In the genomic region with DNA sequence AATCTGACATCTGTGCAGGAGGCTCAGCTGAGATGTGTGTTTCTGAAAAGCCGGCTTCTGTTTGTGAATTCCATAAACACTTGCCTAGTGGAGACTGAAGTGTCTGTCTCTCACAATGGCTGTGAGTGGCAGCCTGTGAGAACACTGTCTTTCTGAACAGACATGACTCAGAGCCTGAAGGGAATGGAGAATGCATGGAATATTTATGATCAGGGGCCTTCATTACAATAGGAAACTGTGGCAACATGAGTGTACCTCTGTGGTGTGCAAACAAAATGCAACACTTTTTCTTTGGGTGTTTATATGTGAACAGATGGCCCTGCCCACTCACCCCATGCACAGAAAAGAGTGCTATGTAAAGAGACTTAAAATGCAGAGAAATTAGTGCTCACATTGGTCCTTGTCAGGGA, we compare ENCODE assay signal across 15 mouse cellular contexts.
DNase-seq lines count a peak whose midpoint lies in the region; ATAC-seq and TF ChIP-seq lines count a peak whose summit lies in the region.
"Had no signal": no experiment of that assay in that cellular context is flagged by ENCODE, and none has a peak within 500 bp of the region (broad histone marks: within the 10 kb centered on the region; RNA-seq: fewer than 3 reads in every experiment).

No protein-coding gene starts in this region.

- H3K36me3 ChIP-seq in forebrain, embryonic 12.5 days (replicated peaks): no peaks in the 10 kb centered on the region
- no peaks in the 10 kb centered on the region for H3K36me3 ChIP-seq in forebrain, embryonic 10.5 days (replicated peaks)
- H3K36me3 ChIP-seq: heart, embryonic 15.5 days; intestine, embryonic 15.5 days had no signal

- 0 out of 2 replicates have a peak, but pooled peaks cover 5% of the 10 kb centered on the region for H3K4me1 ChIP-seq in forebrain, embryonic 12.5 days
- H3K4me1 ChIP-seq in forebrain, embryonic 10.5 days: no peaks in the 10 kb centered on the region
- H3K4me1 ChIP-seq in cortical plate, adult 2 months (ENCODE audit: control insufficient read depth, insufficient read depth, low read length): peaks cover 8% of the 10 kb centered on the region
- H3K4me1 ChIP-seq: intestine, embryonic 15.5 days had no signal

- H3K27me3 ChIP-seq in forebrain, embryonic 12.5 days: no peaks in the 10 kb centered on the region
- H3K27me3 ChIP-seq in forebrain, embryonic 10.5 days (ENCODE audit: poor library complexity, severe bottlenecking): no peaks in the 10 kb centered on the region
- H3K27me3 ChIP-seq: heart, embryonic 15.5 days; intestine, embryonic 15.5 days had no signal

- H3K9me3 ChIP-seq in forebrain, embryonic 12.5 days: no peaks in the 10 kb centered on the region
- H3K9me3 ChIP-seq in forebrain, embryonic 10.5 days: no peaks in the 10 kb centered on the region
- H3K9me3 ChIP-seq: heart, embryonic 15.5 days; intestine, embryonic 15.5 days had no signal

- ATAC-seq in forebrain, embryonic 12.5 days (ENCODE audit: low FRiP score): peak; percentile 23; the same call in 1 of the 2 replicates
- ATAC-seq in inflammation-experienced regulatory T-cells, adult 6 months: no peak
- ATAC-seq: intestine, embryonic 15.5 days had no signal

- no peak for TF ChIP-seq CTCF in cortical plate, adult 2 months (IDR thresholded peaks at IDR 0.05; ENCODE audit: extremely low read depth, insufficient read depth, low read length)

- H3K27ac ChIP-seq in forebrain, embryonic 12.5 days: peak overlapping the region; percentile 31
- no peak overlapping the region for H3K27ac ChIP-seq in forebrain, embryonic 10.5 days
- peak overlapping the region; percentile 75 for H3K27ac ChIP-seq in cortical plate, adult 2 months (ENCODE audit: insufficient read depth, low read length)
- H3K27ac ChIP-seq: heart, embryonic 15.5 days; intestine, embryonic 15.5 days; liver, embryonic 14.5 days; macrophage had no signal

- intact Hi-C loops in left cerebral cortex, postnatal 25 days (cut with DNase I): no loop called here

- TF ChIP-seq POLR2A in cortical plate, adult 2 months (IDR thresholded peaks at IDR 0.05; ENCODE audit: extremely low read depth, insufficient read depth, low read length): no peak

- no peak overlapping the region for H3K4me3 ChIP-seq in forebrain, embryonic 12.5 days (replicated peaks)
- no peak overlapping the region for H3K4me3 ChIP-seq in forebrain, embryonic 10.5 days
- H3K4me3 ChIP-seq in cortical plate, adult 2 months (ENCODE audit: insufficient read depth, low read length): no peak overlapping the region
- H3K4me3 ChIP-seq: heart, embryonic 15.5 days; intestine, embryonic 15.5 days had no signal

- no peak overlapping the region for H3K9ac ChIP-seq in forebrain, embryonic 12.5 days
- H3K9ac ChIP-seq: heart, embryonic 15.5 days; intestine, embryonic 15.5 days; liver, embryonic 14.5 days had no signal

- H3K4me2 ChIP-seq in forebrain, embryonic 12.5 days: no peak overlapping the region
- H3K4me2 ChIP-seq: heart, embryonic 15.5 days; intestine, embryonic 15.5 days had no signal

- DNase-seq in forebrain, embryonic 10.5 days (ENCODE audit: extremely low spot score, low spot score): no peak
- peak; percentile 57 to 84 for DNase-seq in layer of hippocampus, adult 18-20 months (ENCODE audit: low spot score in 2 of 2)
- peak; percentile 68 to 87 for DNase-seq in left cerebral cortex, postnatal 25 days (ENCODE audit: low spot score in 2 of 2)
- DNase-seq in ovary, postnatal 36 days (ENCODE audit: low spot score): no peak
- DNase-seq in embryo, embryonic 9.5 days (ENCODE audit: extremely low spot score): no peak
- DNase-seq: cerebellum, postnatal 10 days; gastrocnemius, postnatal 36 days; thymus, postnatal 36 days had no signal

- WGBS in forebrain, embryonic 12.5 days: 38% methylated on average over 1 of the region's 1 CpGs
- WGBS in forebrain, embryonic 10.5 days: 84% methylated on average over 1 of the region's 1 CpGs

Comparison
In these comparisons a context has a peak if more than half of its experiments do, and no peak if none do; other contexts are left out.
1. DNase-seq: peak in layer of hippocampus, adult 18-20 months (2 of 2) and left cerebral cortex, postnatal 25 days (2 of 2); none in forebrain, embryonic 10.5 days (single experiment), ovary, postnatal 36 days (single experiment) and embryo, embryonic 9.5 days (single experiment).